Mouse (Mus musculus) embryonic stem cell, embryonic (primary cell): ENCODE results near the gene Hist1h3g.

ENCODE experiments used
- CTCF ChIA-PET, 4 experiments: fragments of 300-600 bp in 2 of 4; fragments of 350-600 bp in 2 of 4; sonication (Branson Sonifier 250); formaldehyde crosslinking; loops; one replicate each; lab custom pipeline; 2022; ENCODE audit warnings: inconsistent platforms in 2 of 4; lab: Charles Lee
- POLR2A ChIA-PET, 4 experiments: fragments of 300-600 bp in 2 of 4; fragments of 350-600 bp in 2 of 4; sonication (Branson Sonifier 250); formaldehyde crosslinking; loops; one replicate each; lab custom pipeline; 2022; ENCODE audit warnings: antibody characterized with exemption in 4 of 4, inconsistent platforms in 1 of 4; lab: Charles Lee

Hist1h3g gene

GRCm38 (mm10) chr13:23524654-23525053 lies 10.6 kb upstream of the Hist1h3g start:
- POLR2A ChIA-PET = interaction anchor here (0.6 to 24.7 kb wide), 28 partner anchors 9 to 215 kb away, joined by 3 to 692 read pairs (median 4); partner anchors contain the start of genes Abt1 (in 2 of the 4), Hist1h1d (in 2 of the 4), Hist1h2af (in 2 of the 4) and Hist1h2bg (in 2 of the 4)
- CTCF ChIA-PET = interaction anchor here (0.5 to 3.3 kb wide), 23 partner anchors 19 to 1609 kb away, joined by 3 to 37 read pairs (median 5); partner anchors contain the start of gene Abt1 (in 2 of the 4)

GRCm38 (mm10) chr13:23525901-23526300 lies 9.3 kb upstream of the Hist1h3g start:
- ChIA-PET CTCF (interaction anchor here in 3 of 4 experiments (0.6 to 3.3 kb wide), 7 partner anchors 84 to 1641 kb away, joined by 3 to 37 read pairs (median 3); partner anchors contain the start of gene Abt1 (in 1 of the 3)), POLR2A (interaction anchor here in 3 of 4 experiments (0.6 to 24.7 kb wide), 20 partner anchors 8 to 158 kb away, joined by 3 to 692 read pairs (median 9); partner anchors contain the start of genes Abt1 (in 2 of the 3), Hist1h1d (in 2 of the 3), Hist1h4f (in 2 of the 3) and Hist1h2ac (in 1 of the 3))

GRCm38 (mm10) chr13:23526312-23526711 lies 8.9 kb upstream of the Hist1h3g start:
- POLR2A ChIA-PET = interaction anchor here in 3 of 4 experiments (0.8 to 24.7 kb wide), 20 partner anchors 8 to 158 kb away, joined by 3 to 692 read pairs (median 8); partner anchors contain the start of genes Hist1h1d (in 2 of the 3), Hist1h4f (in 2 of the 3), Abt1 (in 1 of the 3) and Hist1h2ac (in 1 of the 3)

GRCm38 (mm10) chr13:23529005-23529404 lies 6.2 kb upstream of the Hist1h3g start:
- ChIA-PET CTCF (interaction anchor here in 2 of 4 experiments (0.6 to 2.4 kb wide), 3 partner anchors 69 to 128 kb away, joined by 4 to 11 read pairs (median 6); no protein-coding TSS in a partner anchor), POLR2A (interaction anchor here (0.5 to 24.7 kb wide), 42 partner anchors 12 to 1610 kb away, joined by 3 to 692 read pairs (median 9); partner anchors contain the start of genes Abt1 (in 2 of the 4), Hist1h1d (in 2 of the 4), Hist1h2ae (in 2 of the 4) and Hist1h2bg (in 2 of the 4))

More at GRCm38 (mm10) chr13:23526312-23526711, 8.9 kb upstream of the Hist1h3g start:
- CTCF ChIA-PET = interaction anchor here in 2 of 4 experiments (1.1 to 3.3 kb wide), 4 partner anchors 84 to 125 kb away, joined by 3 to 37 read pairs (median 6); no protein-coding TSS in a partner anchor

- ChIA-PET POLR2A (interaction anchor here (0.5 to 24.7 kb wide), 77 partner anchors 12 to 1611 kb away, joined by 3 to 692 read pairs (median 9); partner anchors contain the start of genes Hist1h4f (in 3 of the 4), Abt1 (in 2 of the 4), Hist1h1d (in 2 of the 4) and Hist1h2ac (in 2 of the 4)), CTCF (interaction anchor here in 2 of 4 experiments (0.6 to 2.4 kb wide), 2 partner anchors 69 to 128 kb away, joined by 6 to 11 read pairs; no protein-coding TSS in a partner anchor)
These were observed 5.6 kb upstream of the Hist1h3g start for GRCm38 (mm10) chr13:23529480-23530165.

- ChIA-PET POLR2A (interaction anchor here (0.5 to 24.7 kb wide), 158 partner anchors 8 to 1813 kb away, joined by 3 to 692 read pairs (median 5); partner anchors contain the start of genes Hist1h4d (in 4 of the 4), Hist1h2ac (in 3 of the 4), Hist1h2ae (in 3 of the 4) and Hist1h2ag (in 3 of the 4)), CTCF (interaction anchor here in 1 of 4 experiments (2.4 kb wide), 1 partner anchor 129 kb away, joined by 11 read pairs; no protein-coding TSS in a partner anchor)
These were observed 4.9 kb upstream of the Hist1h3g start for GRCm38 (mm10) chr13:23530181-23530900.

GRCm38 (mm10) chr13:23530901-23531875 lies 4.0 kb upstream of the Hist1h3g start, which contains the start of gene Hist1h4h:
TSS of gene Hist1h4h (plus strand) at chr13:23531050.
- CTCF ChIA-PET = interaction anchor here in 1 of 4 experiments (2.4 kb wide), 1 partner anchor 130 kb away, joined by 11 read pairs; no protein-coding TSS in a partner anchor
- POLR2A ChIA-PET = interaction anchor here (0.5 to 24.7 kb wide), 164 partner anchors 8 to 1814 kb away, joined by 3 to 692 read pairs (median 5); partner anchors contain the start of genes Hist1h4d (in 4 of the 4), Hist1h2ac (in 3 of the 4), Hist1h2ae (in 3 of the 4) and Hist1h2ag (in 3 of the 4)

GRCm38 (mm10) chr13:23532262-23533075 lies 2.8 kb upstream of the Hist1h3g start:
- CTCF ChIA-PET = no interaction called here
- POLR2A ChIA-PET = interaction anchor here (0.7 to 24.7 kb wide), 55 partner anchors 9 to 234 kb away, joined by 3 to 692 read pairs (median 16); partner anchors contain the start of genes Hist1h4f (in 4 of the 4), Hist1h2ad (in 3 of the 4), Hist1h2ae (in 3 of the 4) and Hist1h2bf (in 3 of the 4)

- ChIA-PET POLR2A (interaction anchor here (0.5 to 24.7 kb wide), 129 partner anchors 8 to 1823 kb away, joined by 3 to 692 read pairs (median 6); partner anchors contain the start of genes Hist1h4d (in 4 of the 4), Hist1h4f (in 4 of the 4), Hist1h1a (in 3 of the 4) and Hist1h1d (in 3 of the 4)), CTCF (interaction anchor here in 2 of 4 experiments (0.6 to 1.1 kb wide), 3 partner anchors 9 to 132 kb away, joined by 3 read pairs; partner anchors contain the start of genes Hist1h2ae (in 1 of the 2), Hist1h2bg (in 1 of the 2) and Hist1h2bh (in 1 of the 2))
These were observed 1.5 kb upstream of the Hist1h3g start, which contains the start of gene Hist1h2af for GRCm38 (mm10) chr13:23533560-23534367. TSS of gene Hist1h2af (plus strand) at chr13:23533906.

- ChIA-PET CTCF (interaction anchor here in 2 of 4 experiments (0.6 to 0.7 kb wide), 2 partner anchors 37 to 133 kb away, joined by 3 read pairs; partner anchors contain the start of genes Hist1h2ae (in 1 of the 2) and Hist1h2bg (in 1 of the 2)), POLR2A (interaction anchor here (0.5 to 24.7 kb wide), 102 partner anchors 7 to 1824 kb away, joined by 3 to 692 read pairs (median 6); partner anchors contain the start of genes Hist1h4f (in 4 of the 4), Hist1h1a (in 3 of the 4), Hist1h2ac (in 3 of the 4) and Hist1h2ae (in 3 of the 4))
These were observed 672 bp upstream of the Hist1h3g start for GRCm38 (mm10) chr13:23534368-23535131.

GRCm38 (mm10) chr13:23536076-23536822 lies 1.0 kb downstream of the Hist1h3g start:
- POLR2A ChIA-PET = interaction anchor here (0.5 to 24.7 kb wide), 40 partner anchors 8 to 1671 kb away, joined by 3 to 692 read pairs (median 5); partner anchors contain the start of genes Hist1h4f (in 4 of the 4), Hist1h2ae (in 3 of the 4), Hist1h2bg (in 3 of the 4) and Hist1h4d (in 3 of the 4)
- CTCF ChIA-PET = interaction anchor here in 2 of 4 experiments (0.6 to 1.4 kb wide), 3 partner anchors 134 to 136 kb away, joined by 3 read pairs; no protein-coding TSS in a partner anchor
